Mouse (Mus musculus): ENCODE measurements around the gene Rad51b.

Gene Rad51b

GRCm38 (mm10) chr12:79646646-79647164 is 349.6 kb downstream of the Rad51b start:
- no peak for DNase-seq (ENCODE audit: extremely low read depth, low read depth)

GRCm38 (mm10) chr12:79647382-79647781 is 350.3 kb downstream of the Rad51b start:
- no peak for DNase-seq (ENCODE audit: extremely low read depth, low read depth)

GRCm38 (mm10) chr12:79647976-79648375 is 350.9 kb downstream of the Rad51b start:
- no peak for DNase-seq (ENCODE audit: extremely low read depth, low read depth)

GRCm38 (mm10) chr12:79648812-79649700 is 352.0 kb downstream of the Rad51b start:
- DNase-seq (ENCODE audit: extremely low read depth, low read depth): no peak

- DNase-seq (ENCODE audit: extremely low read depth, low read depth): no peak
Measured at GRCm38 (mm10) chr12:79649796-79650195, 352.7 kb downstream of the Rad51b start.

GRCm38 (mm10) chr12:79655138-79655537 is 358.1 kb downstream of the Rad51b start:
- DNase-seq (ENCODE audit: extremely low read depth, low read depth): no peak

- DNase-seq (ENCODE audit: extremely low read depth, low read depth): no peak
Measured at GRCm38 (mm10) chr12:79658861-79659260, 361.8 kb downstream of the Rad51b start.

GRCm38 (mm10) chr12:79661270-79661669 is 364.2 kb downstream of the Rad51b start:
- no peak for DNase-seq (ENCODE audit: extremely low read depth, low read depth)

- no peak for DNase-seq (ENCODE audit: extremely low read depth, low read depth)
Measured at GRCm38 (mm10) chr12:79663131-79663892, 366.2 kb downstream of the Rad51b start.

GRCm38 (mm10) chr12:79663893-79664574 is 367.0 kb downstream of the Rad51b start:
- DNase-seq (ENCODE audit: extremely low read depth, low read depth): no peak

- no peak for DNase-seq (ENCODE audit: extremely low read depth, low read depth)
Measured at GRCm38 (mm10) chr12:79674846-79675439, 377.9 kb downstream of the Rad51b start.

- no peak for DNase-seq (ENCODE audit: extremely low read depth, low read depth)
Measured at GRCm38 (mm10) chr12:79675440-79676176, 378.5 kb downstream of the Rad51b start.

- DNase-seq (ENCODE audit: extremely low read depth, low read depth): no peak
Measured at GRCm38 (mm10) chr12:79676251-79676650, 379.2 kb downstream of the Rad51b start.

- no peak for DNase-seq (ENCODE audit: extremely low read depth, low read depth)
Measured at GRCm38 (mm10) chr12:79676896-79677295, 379.8 kb downstream of the Rad51b start.

GRCm38 (mm10) chr12:79679251-79679901 is 382.3 kb downstream of the Rad51b start:
- no peak for DNase-seq (ENCODE audit: extremely low read depth, low read depth)

- no peak for DNase-seq (ENCODE audit: extremely low read depth, low read depth)
Measured at GRCm38 (mm10) chr12:79679941-79680697, 383.0 kb downstream of the Rad51b start.

- no peak for DNase-seq (ENCODE audit: extremely low read depth, low read depth)
Measured at GRCm38 (mm10) chr12:79680698-79681072, 383.6 kb downstream of the Rad51b start.

- DNase-seq (ENCODE audit: extremely low read depth, low read depth): no peak
Measured at GRCm38 (mm10) chr12:79681571-79681970, 384.5 kb downstream of the Rad51b start.

GRCm38 (mm10) chr12:79683350-79683749 is 386.3 kb downstream of the Rad51b start:
- DNase-seq (ENCODE audit: extremely low read depth, low read depth): no peak

Measured in MEL-GATA-1-ER (cell line).